Mouse (Mus musculus) heart, embryonic 11.5 days (tissue): ENCODE measurements around the gene 6430548M08Rik. TPM values are rescaled to one million over a fixed set of nuclear protein-coding genes. Genes with fewer than 3 reads are reported as not detected.

Experiments
- ATAC-seq: fragments of 200-750 bp; cut with Nextera tagmentation; replicated peaks from 2 replicates; pipeline ENCODE4 v1.8.0; 2017; ENCODE audit warnings: moderate library complexity; ENCODE audit not compliant: insufficient number of reproducible peaks, low FRiP score, low TSS enrichment
- H3K27ac ChIP-seq: fragments of 300-500 bp; sonication (generic); 2 replicates; pipeline ENCODE4 v1.5.1; 2014; ENCODE audit warnings: mild to moderate bottlenecking, low read depth, low read length
- H3K27me3 ChIP-seq: fragments of 300-500 bp; sonication (generic); 2 replicates; pipeline ENCODE4 v1.6.1; 2014; ENCODE audit warnings: mild to moderate bottlenecking, low read length, mixed read lengths; ENCODE audit not compliant: control insufficient read depth, insufficient read depth
- H3K36me3 ChIP-seq: fragments of 300-500 bp; sonication (generic); 2 replicates; pipeline ENCODE4 v1.6.1; 2014; ENCODE audit warnings: mild to moderate bottlenecking, low read length, moderate library complexity, mixed read lengths; ENCODE audit not compliant: control insufficient read depth, insufficient read depth
- H3K4me1 ChIP-seq: fragments of 300-500 bp; sonication (generic); 2 replicates; pipeline ENCODE4 v1.6.1; 2014; ENCODE audit warnings: low read length; ENCODE audit not compliant: control insufficient read depth, insufficient read depth
- H3K4me2 ChIP-seq: fragments of 300-500 bp; sonication (generic); 2 replicates; pipeline ENCODE4 v1.6.1; 2014; ENCODE audit warnings: mild to moderate bottlenecking, moderate library complexity
- H3K4me3 ChIP-seq: fragments of 300-500 bp; sonication (generic); 2 replicates; pipeline ENCODE4 v1.5.1; 2014; ENCODE audit warnings: low read depth, low read length
- H3K9ac ChIP-seq: fragments of 300-500 bp; sonication (generic); 2 replicates; pipeline ENCODE4 v1.6.1; 2014; ENCODE audit warnings: mild to moderate bottlenecking, low read depth, low read length, moderate library complexity
- H3K9me3 ChIP-seq: fragments of 300-500 bp; sonication (generic); replicated peaks from 2 replicates; pipeline ENCODE4 v1.6.1; 2016; ENCODE audit warnings: low read length; ENCODE audit not compliant: control insufficient read depth
- WGBS: fragments of 180-500 bp; shearing (Covaris S2); extraction: QIAGEN DNeasy Blood & Tissue Kit; methylation state at CpG from one replicate; pipeline ENCODE4 v1.1.7; 2014; ENCODE audit not compliant: insufficient replicate concordance; 5-methylcytosine and 5-hydroxymethylcytosine counted together
- polyA plus RNA-seq: library from polyadenylated mRNA; unstranded; fragments of >200 nt; fragmentation: Nextera tagmentation; extraction: Ambion mirVana; gene quantifications from 2 replicates; pipeline ENCODE4 v1.2.1, GENCODE M21; 2014

6430548M08Rik gene
- polyA plus RNA-seq, 1 experiment from 2014 or later, result 8.4 TPM

GRCm38 (mm10) chr8:120208113-120208512 is 94.2 kb downstream of the 6430548M08Rik start:
- no peak overlapping the region for H3K4me2 ChIP-seq
- peaks cover 21% of the 10 kb centered on the region for H3K4me1 ChIP-seq
- WGBS, result 67% methylated on average over 11 of the region's 11 CpGs
- no peak overlapping the region for H3K9ac ChIP-seq
- H3K27me3 ChIP-seq, result 0 out of 2 replicates have a peak, but pooled peaks cover 6% of the 10 kb centered on the region
- H3K9me3 ChIP-seq, result no peaks in the 10 kb centered on the region
- no peak overlapping the region for H3K27ac ChIP-seq
- ATAC-seq, result no peak
- H3K36me3 ChIP-seq, result no peaks in the 10 kb centered on the region
- no peak overlapping the region for H3K4me3 ChIP-seq

- no peak overlapping the region for H3K27ac ChIP-seq
- H3K27me3 ChIP-seq, result 0 out of 2 replicates have a peak, but pooled peaks cover 6% of the 10 kb centered on the region
- H3K36me3 ChIP-seq, result no peaks in the 10 kb centered on the region
- peaks cover 29% of the 10 kb centered on the region for H3K4me1 ChIP-seq
- H3K9me3 ChIP-seq, result no peaks in the 10 kb centered on the region
- no peak overlapping the region for H3K4me3 ChIP-seq
- ATAC-seq, result no peak
- H3K4me2 ChIP-seq, result no peak overlapping the region; the same call in 1 of the 2 replicates
- WGBS, result 2% methylated on average over 4 of the region's 4 CpGs
- H3K9ac ChIP-seq, result no peak overlapping the region
These were observed 97.4 kb downstream of the 6430548M08Rik start for GRCm38 (mm10) chr8:120211345-120211744.

- H3K9ac ChIP-seq, result no peak overlapping the region
- H3K27me3 ChIP-seq, result 0 out of 2 replicates have a peak, but pooled peaks cover 6% of the 10 kb centered on the region
- peaks cover 41% of the 10 kb centered on the region for H3K4me1 ChIP-seq
- H3K36me3 ChIP-seq, result no peaks in the 10 kb centered on the region
- H3K4me3 ChIP-seq, result no peak overlapping the region
- 85% methylated on average over 7 of the region's 7 CpGs for WGBS
- no peak overlapping the region for H3K27ac ChIP-seq
- ATAC-seq, result no peak
- H3K9me3 ChIP-seq, result no peaks in the 10 kb centered on the region
- H3K4me2 ChIP-seq, result no peak overlapping the region
These were observed 98.6 kb downstream of the 6430548M08Rik start for GRCm38 (mm10) chr8:120212596-120212995.

DNA sequence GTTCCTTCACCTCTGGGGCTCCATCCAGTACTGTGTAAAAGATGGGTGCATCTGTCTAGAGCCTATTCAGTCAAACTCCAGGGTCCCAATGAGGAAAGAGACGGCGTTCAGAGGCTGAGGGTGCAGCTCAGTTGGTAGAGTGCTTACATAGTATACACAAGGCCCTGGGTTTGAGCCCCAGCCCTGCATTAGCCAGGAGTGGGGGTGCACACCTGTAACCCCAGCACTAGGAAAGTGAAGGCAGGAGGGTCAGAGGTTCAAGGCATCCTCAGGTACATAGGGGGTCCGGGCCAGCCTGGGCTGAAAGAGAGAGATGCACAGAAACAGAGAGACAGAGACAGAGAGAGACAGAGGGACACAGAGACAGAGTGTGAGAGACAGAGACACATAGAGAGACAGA is 99.3 kb downstream of the 6430548M08Rik start:
- Histone ChIP-seq H3K9me3 (no peaks in the 10 kb centered on the region), H3K4me1 (peaks cover 44% of the 10 kb centered on the region), H3K27ac (no peak overlapping the region), H3K4me2 (no peak overlapping the region), H3K9ac (0 out of 2 replicates have a peak overlapping the region, but pooled peaks have one; percentile 28), H3K27me3 (0 out of 2 replicates have a peak, but pooled peaks cover 6% of the 10 kb centered on the region), H3K4me3 (no peak overlapping the region), H3K36me3 (no peaks in the 10 kb centered on the region)
- 85% methylated on average over 3 of the region's 3 CpGs for WGBS
- ATAC-seq, result no peak

- Histone ChIP-seq H3K27ac (no peak overlapping the region), H3K4me1 (peaks cover 44% of the 10 kb centered on the region), H3K4me2 (no peak overlapping the region), H3K36me3 (no peaks in the 10 kb centered on the region), H3K9ac (no peak overlapping the region), H3K27me3 (0 out of 2 replicates have a peak, but pooled peaks cover 6% of the 10 kb centered on the region), H3K9me3 (no peaks in the 10 kb centered on the region), H3K4me3 (no peak overlapping the region)
- no peak for ATAC-seq
- 59% methylated on average over 5 of the region's 5 CpGs for WGBS
These were observed 100.0 kb downstream of the 6430548M08Rik start for GRCm38 (mm10) chr8:120213939-120214338.

Other genes starting within 250 kb of the 6430548M08Rik start
- 99.2 and 104 TPM in 2 replicates for gene Usp10, start 203.8 kb upstream of the 6430548M08Rik start, polyA plus RNA-seq
- 6.4 TPM in 1 of 2 replicates, not detected in the other for gene Gm20388, start 203.3 kb upstream of the 6430548M08Rik start, polyA plus RNA-seq
- gene Crispld2, start 121.7 kb upstream of the 6430548M08Rik start, polyA plus RNA-seq, result 1.7 and 2.8 TPM in 2 replicates
- 24.7 and 29.1 TPM in 2 replicates for gene Zdhhc7, start 12.7 kb upstream of the 6430548M08Rik start, polyA plus RNA-seq
- 0.41 TPM in 1 of 2 replicates, not detected in the other for gene Fam92b, start 63.3 kb downstream of the 6430548M08Rik start, polyA plus RNA-seq
- 12.8 and 12.9 TPM in 2 replicates for gene Gse1, start 114.3 kb downstream of the 6430548M08Rik start, polyA plus RNA-seq